Mouse (Mus musculus): ENCODE data around the gene Gm20696. TPM values are rescaled to one million over a fixed set of nuclear protein-coding genes. Genes with fewer than 3 reads are reported as not detected.

The Gm20696 gene
- polyA plus RNA-seq, 1 experiment from 2014 or later: 3.2 TPM

DNA sequence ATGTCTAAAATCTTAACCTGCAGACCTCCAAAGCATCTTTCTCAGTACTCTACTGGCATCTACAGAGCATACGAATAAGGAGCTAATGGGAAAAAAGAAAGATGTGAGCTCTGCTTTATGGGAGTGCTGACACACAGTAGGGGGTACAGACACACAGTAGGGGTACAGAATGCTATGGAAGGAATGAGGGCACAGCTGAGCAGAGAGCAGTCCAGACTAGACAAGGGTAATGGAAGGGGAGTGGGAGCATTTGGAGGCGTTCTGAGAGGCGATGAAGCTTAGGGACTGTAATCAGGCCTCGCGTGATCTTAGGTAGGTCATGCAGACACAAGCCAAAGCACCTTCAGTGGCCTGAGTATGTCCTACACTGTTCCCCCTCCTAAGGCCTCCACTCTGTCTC lies 17.4 kb upstream of the Gm20696 start:
- WGBS: 91% methylated on average over 5 of the region's 5 CpGs
- Histone ChIP-seq H3K36me3 (no peaks in the 10 kb centered on the region), H3K27ac (no peak overlapping the region), H3K4me1 (peaks cover 3% of the 10 kb centered on the region; the same call in 1 of the 2 replicates), H3K27me3 (ENCODE audit: low read depth, poor library complexity, severe bottlenecking) (peaks cover under 1% of the 10 kb centered on the region; the same call in 1 of the 2 replicates), H3K4me3 (no peak overlapping the region), H3K9me3 (replicated peaks) (no peaks in the 10 kb centered on the region; the same call in 1 of the 2 replicates)
- no peak for DNase-seq (ENCODE audit: low spot score)

DNA sequence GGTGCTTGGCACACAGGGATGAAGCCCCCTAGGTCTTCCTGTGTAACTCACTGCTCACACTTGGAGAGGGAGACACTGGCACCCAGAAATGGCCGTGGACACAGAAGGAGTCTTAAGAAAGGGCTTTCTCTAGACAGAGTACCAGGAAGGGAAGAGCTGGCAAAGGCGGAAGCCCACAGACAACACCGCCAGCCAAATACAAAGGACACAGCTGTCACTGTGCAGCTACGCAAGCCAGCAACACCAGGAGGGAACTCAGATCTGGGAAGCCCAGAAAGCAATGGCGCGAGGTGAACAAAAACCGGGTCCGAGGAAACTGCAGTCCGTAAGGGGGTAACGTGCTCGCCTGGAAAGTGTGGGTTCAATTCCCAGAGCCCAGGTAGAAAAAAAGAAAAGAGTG lies 11.5 kb upstream of the Gm20696 start:
- 82% methylated on average over 11 of the region's 11 CpGs for WGBS
- H3K36me3 ChIP-seq: no peaks in the 10 kb centered on the region
- no peaks in the 10 kb centered on the region for H3K9me3 ChIP-seq (replicated peaks)

DNA sequence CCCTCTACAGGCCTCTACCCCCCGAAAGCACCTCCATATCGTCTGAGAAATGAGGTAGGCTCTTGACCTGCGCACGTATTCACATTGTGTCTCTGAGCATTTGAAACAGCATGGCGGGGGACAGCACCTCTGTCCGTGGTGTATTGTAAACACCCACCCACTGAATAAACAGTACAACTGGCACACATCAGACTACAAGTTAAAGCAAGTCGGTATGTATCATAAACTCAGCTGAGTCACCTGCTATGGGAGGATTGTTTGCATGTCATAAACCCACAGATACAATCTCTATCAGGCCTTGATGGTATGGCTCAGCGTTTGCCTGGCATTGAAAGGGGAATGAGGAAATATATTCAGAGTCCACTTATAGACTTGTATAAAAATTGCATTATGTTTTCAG lies 10.7 kb upstream of the Gm20696 start:
- 91% methylated on average over 8 of the region's 8 CpGs for WGBS
- Histone ChIP-seq H3K4me1 (peaks cover 3% of the 10 kb centered on the region; the same call in 1 of the 2 replicates), H3K9me3 (replicated peaks) (no peaks in the 10 kb centered on the region), H3K27me3 (ENCODE audit: low read depth, poor library complexity, severe bottlenecking) (no peaks in the 10 kb centered on the region), H3K36me3 (no peaks in the 10 kb centered on the region), H3K4me3 (no peak overlapping the region), H3K27ac (no peak overlapping the region)
- DNase-seq (ENCODE audit: low spot score): no peak

More for the DNA sequence above, 11.5 kb upstream of the Gm20696 start:
- Histone ChIP-seq H3K4me1 (peaks cover 3% of the 10 kb centered on the region; the same call in 1 of the 2 replicates), H3K27ac (no peak overlapping the region), H3K4me3 (no peak overlapping the region), H3K27me3 (ENCODE audit: low read depth, poor library complexity, severe bottlenecking) (no peaks in the 10 kb centered on the region)
- no peak for DNase-seq (ENCODE audit: low spot score)

DNA sequence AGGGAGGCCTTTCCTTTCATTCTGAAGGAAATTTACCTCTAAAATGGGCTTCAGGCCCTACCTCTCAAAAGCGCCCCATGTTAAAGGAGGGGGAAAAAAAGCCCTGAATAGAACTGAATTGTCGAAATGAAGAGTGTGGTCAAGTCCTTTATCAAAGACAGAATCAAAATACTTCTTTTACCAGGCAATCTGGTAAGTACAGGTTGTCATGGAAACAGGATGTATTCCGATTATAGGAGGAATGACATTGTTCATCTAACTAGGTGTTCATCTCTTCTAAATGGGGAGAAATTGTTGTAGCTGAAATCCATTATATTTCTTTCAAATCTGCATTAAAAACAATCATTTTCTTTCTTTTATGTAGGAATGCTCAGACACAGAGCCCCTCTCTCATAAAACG lies 7.9 kb upstream of the Gm20696 start:
- WGBS: 86% methylated on average over 4 of the region's 4 CpGs
- no peak for DNase-seq (ENCODE audit: low spot score)

DNA sequence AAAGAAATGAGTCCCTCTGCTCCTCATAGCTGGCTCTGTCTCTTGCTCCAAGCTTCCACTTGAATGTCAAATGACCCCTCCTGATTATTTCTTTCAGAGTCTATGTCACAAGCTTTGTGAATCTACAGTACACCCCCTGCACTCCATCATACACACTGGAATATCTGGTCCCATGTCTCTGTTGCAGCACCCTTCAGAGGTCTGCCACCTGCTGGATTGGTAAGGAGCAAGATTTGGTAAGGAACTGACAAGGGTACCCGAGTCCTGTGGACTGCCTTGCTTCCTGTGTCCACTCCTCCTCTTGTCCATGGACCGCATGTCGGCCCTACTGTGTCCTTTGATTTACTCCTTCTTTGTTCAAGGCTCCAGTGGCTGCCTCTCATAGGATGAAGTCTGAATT lies 5.2 kb upstream of the Gm20696 start:
- no peak for DNase-seq (ENCODE audit: low spot score)
- Histone ChIP-seq H3K27me3 (ENCODE audit: low read depth, poor library complexity, severe bottlenecking) (peaks cover 14% of the 10 kb centered on the region; the same call in 1 of the 2 replicates), H3K9me3 (replicated peaks) (no peaks in the 10 kb centered on the region), H3K36me3 (no peaks in the 10 kb centered on the region), H3K4me1 (peaks cover 26% of the 10 kb centered on the region), H3K27ac (no peak overlapping the region), H3K4me3 (no peak overlapping the region)
- 73% methylated on average over 3 of the region's 3 CpGs for WGBS

More for the DNA sequence above, 7.9 kb upstream of the Gm20696 start:
- Histone ChIP-seq H3K9me3 (replicated peaks) (no peaks in the 10 kb centered on the region), H3K27ac (no peak overlapping the region), H3K4me1 (peaks cover 7% of the 10 kb centered on the region), H3K36me3 (no peaks in the 10 kb centered on the region), H3K4me3 (no peak overlapping the region), H3K27me3 (ENCODE audit: low read depth, poor library complexity, severe bottlenecking) (peaks cover 3% of the 10 kb centered on the region; the same call in 1 of the 2 replicates)

- peaks cover 36% of the 10 kb centered on the region for H3K4me1 ChIP-seq
- 81% methylated on average over 7 of the region's 7 CpGs for WGBS
- no peak overlapping the region for H3K4me3 ChIP-seq
- no peaks in the 10 kb centered on the region for H3K36me3 ChIP-seq
- no peak overlapping the region for H3K27ac ChIP-seq
- no peaks in the 10 kb centered on the region for H3K9me3 ChIP-seq (replicated peaks)
- H3K27me3 ChIP-seq (ENCODE audit: low read depth, poor library complexity, severe bottlenecking): peaks cover 14% of the 10 kb centered on the region; the same call in 1 of the 2 replicates
- DNase-seq (ENCODE audit: low spot score): peak; percentile 68
These were observed 4.0 kb upstream of the Gm20696 start for GRCm38 (mm10) chr6:99670481-99671119.

GRCm38 (mm10) chr6:99669481-99670325 lies 3.1 kb upstream of the Gm20696 start:
- H3K9me3 ChIP-seq (replicated peaks): no peaks in the 10 kb centered on the region
- DNase-seq (ENCODE audit: low spot score): no peak
- no peaks in the 10 kb centered on the region for H3K36me3 ChIP-seq
- H3K27me3 ChIP-seq (ENCODE audit: low read depth, poor library complexity, severe bottlenecking): peaks cover 15% of the 10 kb centered on the region; the same call in 1 of the 2 replicates
- no peak overlapping the region for H3K27ac ChIP-seq
- H3K4me1 ChIP-seq: peaks cover 39% of the 10 kb centered on the region
- H3K4me3 ChIP-seq: no peak overlapping the region
- WGBS: 41% methylated on average over 5 of the region's 5 CpGs

DNA sequence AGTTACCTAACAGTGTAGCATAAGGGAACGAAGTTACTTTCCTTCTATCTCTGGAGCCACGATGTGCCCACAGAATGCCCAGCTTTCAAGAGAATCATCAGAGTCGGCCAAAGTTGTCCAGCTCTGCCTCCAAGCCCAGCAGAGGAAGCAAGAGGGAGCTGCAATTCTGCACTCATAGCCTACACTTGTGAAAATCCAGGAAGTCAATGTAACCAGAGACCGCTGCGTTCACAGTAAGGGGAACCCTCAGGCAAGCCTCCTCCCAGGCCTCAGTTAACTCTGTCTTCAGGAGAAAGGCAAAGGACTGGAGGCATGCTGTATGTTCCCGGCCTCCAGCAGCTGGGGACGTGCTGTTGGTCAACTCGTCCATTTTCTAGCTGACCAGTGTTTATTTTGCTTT lies 693 bp upstream of the Gm20696 start:
- H3K4me1 ChIP-seq: peaks cover 45% of the 10 kb centered on the region
- peak overlapping the region; percentile 84 for H3K4me3 ChIP-seq
- peaks cover 24% of the 10 kb centered on the region; the same call in 1 of the 2 replicates for H3K27me3 ChIP-seq (ENCODE audit: low read depth, poor library complexity, severe bottlenecking)
- no peaks in the 10 kb centered on the region for H3K9me3 ChIP-seq (replicated peaks)
- 25% methylated on average over 8 of the region's 8 CpGs for WGBS
- DNase-seq (ENCODE audit: low spot score): peak; percentile 54
- H3K36me3 ChIP-seq: no peaks in the 10 kb centered on the region
- peak overlapping the region; percentile 94 for H3K27ac ChIP-seq

- 34% methylated on average over 16 of the region's 16 CpGs for WGBS
- Histone ChIP-seq H3K36me3 (no peaks in the 10 kb centered on the region), H3K27me3 (ENCODE audit: low read depth, poor library complexity, severe bottlenecking) (0 out of 2 replicates have a peak, but pooled peaks cover 21% of the 10 kb centered on the region), H3K27ac (peak overlapping the region; percentile 94), H3K4me1 (peaks cover 46% of the 10 kb centered on the region), H3K9me3 (replicated peaks) (no peaks in the 10 kb centered on the region), H3K4me3 (peak overlapping the region; percentile 84)
- no peak for DNase-seq (ENCODE audit: low spot score)
These were observed 910 bp downstream of the Gm20696 start for GRCm38 (mm10) chr6:99665457-99666317.

- no peak for DNase-seq (ENCODE audit: low spot score)
- Histone ChIP-seq H3K27ac (no peak overlapping the region), H3K4me1 (peaks cover 36% of the 10 kb centered on the region), H3K27me3 (ENCODE audit: low read depth, poor library complexity, severe bottlenecking) (0 out of 2 replicates have a peak, but pooled peaks cover 17% of the 10 kb centered on the region), H3K36me3 (no peaks in the 10 kb centered on the region), H3K4me3 (no peak overlapping the region), H3K9me3 (replicated peaks) (no peaks in the 10 kb centered on the region)
- 80% methylated on average over 8 of the region's 8 CpGs for whole genome bisulfite sequencing
These were observed 3.4 kb downstream of the Gm20696 start for GRCm38 (mm10) chr6:99663232-99663631.

GRCm38 (mm10) chr6:99660443-99660842 lies 6.2 kb downstream of the Gm20696 start:
- H3K36me3 ChIP-seq: no peaks in the 10 kb centered on the region

GRCm38 (mm10) chr6:99658586-99658985 lies 8.0 kb downstream of the Gm20696 start:
- Histone ChIP-seq H3K36me3 (no peaks in the 10 kb centered on the region), H3K9me3 (replicated peaks) (no peaks in the 10 kb centered on the region), H3K4me1 (peaks cover 27% of the 10 kb centered on the region), H3K4me3 (no peak overlapping the region), H3K27me3 (ENCODE audit: low read depth, poor library complexity, severe bottlenecking) (no peaks in the 10 kb centered on the region), H3K27ac (no peak overlapping the region)
- no peak for DNase-seq (ENCODE audit: low spot score)
- WGBS: 92% methylated on average over 10 of the region's 10 CpGs

More at GRCm38 (mm10) chr6:99660443-99660842, 6.2 kb downstream of the Gm20696 start:
- 32% methylated on average over 3 of the region's 3 CpGs for whole genome bisulfite sequencing
- no peak overlapping the region for H3K4me3 ChIP-seq
- no peak overlapping the region for H3K27ac ChIP-seq
- H3K4me1 ChIP-seq: peaks cover 18% of the 10 kb centered on the region
- DNase-seq (ENCODE audit: low spot score): no peak
- 0 out of 2 replicates have a peak, but pooled peaks cover 11% of the 10 kb centered on the region for H3K27me3 ChIP-seq (ENCODE audit: low read depth, poor library complexity, severe bottlenecking)
- H3K9me3 ChIP-seq (replicated peaks): no peaks in the 10 kb centered on the region

Data from limb, embryonic 10.5 days (tissue).